Mouse (Mus musculus) CD4-positive, CD25-positive, alpha-beta regulatory T cell, adult 9 weeks (primary cell): ENCODE results near the gene Abcc1. TPM values are rescaled to one million over a fixed set of nuclear protein-coding genes. Genes with fewer than 3 reads are reported as not detected.

Experiments
- polyA plus RNA-seq: library from polyadenylated mRNA; unstranded; fragments of 100-300 nt; shearing (Covaris generic); gene quantifications from one replicate; pipeline ENCODE4 v1.2.1, GENCODE M21; 2017

Abcc1 gene
- polyA plus RNA-seq: 44.4 TPM

DNA sequence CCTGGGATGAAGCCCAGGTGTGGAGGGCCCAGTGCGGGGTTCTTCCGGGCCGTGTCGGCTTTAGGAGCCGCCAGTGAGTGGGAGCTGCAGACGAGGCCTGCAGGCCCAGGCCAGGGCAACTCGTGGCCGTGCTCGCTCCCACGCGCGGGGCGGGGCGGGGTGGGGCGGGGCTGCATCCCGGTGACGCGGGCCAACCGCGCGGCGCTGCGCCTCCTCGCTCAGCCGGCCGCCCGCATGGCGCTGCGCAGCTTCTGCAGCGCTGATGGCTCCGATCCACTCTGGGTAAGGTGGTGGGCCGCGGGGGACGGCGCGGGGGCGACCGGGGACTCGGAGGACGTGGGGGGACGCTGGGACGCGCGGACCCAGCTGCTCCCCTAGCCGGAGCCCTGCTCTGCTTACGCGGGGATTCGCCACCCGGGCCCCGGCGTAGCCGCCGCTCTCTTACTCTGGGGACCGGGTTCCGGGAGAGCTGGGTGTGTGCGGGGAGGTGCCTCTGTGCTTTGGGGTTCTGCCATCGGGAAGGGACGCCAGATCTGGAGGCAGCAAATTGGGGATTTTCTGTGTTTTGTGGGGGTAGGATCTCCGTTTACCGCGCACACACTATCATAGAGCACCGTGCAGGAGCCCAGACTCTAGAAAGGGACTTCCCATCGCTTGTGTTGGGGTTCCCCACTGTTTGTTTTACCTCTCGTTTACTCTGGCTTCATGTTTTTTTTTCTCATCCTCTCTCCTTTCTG is at the start of gene Abcc1:
Abcc1 (plus strand) TSS at position 197 of the 737 bp plus-strand sequence.

DNA sequence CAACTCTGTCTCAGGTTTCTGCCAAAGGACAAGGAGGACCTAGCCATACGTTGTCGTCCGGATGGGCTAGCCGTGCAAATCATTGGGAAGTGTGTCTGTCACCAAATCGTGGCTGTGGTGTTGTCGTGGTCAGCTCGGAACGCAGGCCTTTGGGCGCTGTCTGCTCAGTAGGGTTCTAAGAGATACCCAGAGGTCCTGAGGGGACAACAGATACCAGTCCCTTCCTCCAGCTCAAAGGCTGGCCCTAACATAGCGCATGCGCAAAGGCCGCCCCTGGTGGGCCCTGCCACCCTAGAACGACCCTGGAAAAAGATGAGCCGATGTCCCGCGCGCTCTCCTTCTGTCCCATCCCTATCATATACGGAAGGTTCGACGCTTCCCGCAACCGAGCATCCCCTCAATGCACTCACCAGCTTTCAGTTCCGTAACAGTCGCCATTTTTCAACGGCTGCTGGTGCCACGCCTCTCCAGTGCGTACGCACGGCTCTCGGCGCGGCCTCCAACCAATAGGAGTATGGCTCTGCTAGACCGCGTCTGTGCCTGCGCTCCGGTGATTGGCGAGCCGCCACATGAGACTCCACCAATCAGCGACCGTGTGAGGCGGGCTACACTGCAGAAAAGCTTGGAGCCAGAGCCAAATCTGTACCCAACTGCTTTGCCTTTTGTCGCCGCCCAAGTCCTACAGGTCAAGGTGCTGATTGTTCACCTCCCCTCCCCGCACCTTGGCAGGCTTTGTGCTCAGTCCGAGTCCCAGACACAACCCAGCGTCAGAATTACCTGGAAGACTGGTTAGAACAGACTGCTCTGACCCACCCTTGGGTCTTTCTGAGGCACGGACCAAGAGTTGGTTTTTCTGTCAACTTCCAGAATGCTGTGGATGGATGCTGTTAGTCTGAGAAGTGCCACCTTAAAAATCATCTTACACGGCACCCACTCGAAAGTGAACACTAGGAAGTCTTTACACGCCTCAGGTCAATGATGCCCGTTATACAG is 44.2 kb upstream of the Abcc1 start, which contains the start of gene Fopnl:
Fopnl (minus strand) TSS at position 522 of the 993 bp plus-strand sequence.

Other genes starting within 250 kb of the Abcc1 start
- gene Nde1, start 198.3 kb upstream of the Abcc1 start, polyA plus RNA-seq: 106 TPM
- 7.3 TPM for gene Marf1, start 198.2 kb upstream of the Abcc1 start, polyA plus RNA-seq
- 0.11 TPM for gene Myh11, start 70.2 kb upstream of the Abcc1 start, polyA plus RNA-seq
- 118 TPM for gene Fopnl, start 44.2 kb upstream of the Abcc1 start, polyA plus RNA-seq
- not detected for gene A630010A05Rik, start 200.8 kb downstream of the Abcc1 start, polyA plus RNA-seq